Mouse (Mus musculus) ovary, postnatal 10 days (tissue): ENCODE results near the gene Map3k12.

Source experiments
- DNase-seq: peaks from one replicate; pipeline ENCODE4 v3.0.0; 2022; ENCODE audit warnings: low spot score

Gene Map3k12

GRCm38 (mm10) chr15:102516728-102517404 lies at the start of gene Map3k12:
Map3k12 (minus strand) TSS chr15:102517064.
- peak; percentile 66 for DNase-seq

- DNase-seq = no peak
These were observed 46.8 kb upstream of the Map3k12 start for GRCm38 (mm10) chr15:102563681-102564080.

GRCm38 (mm10) chr15:102563061-102563460 lies 46.2 kb upstream of the Map3k12 start:
- no peak for DNase-seq

- no peak for DNase-seq
These were observed 45.6 kb upstream of the Map3k12 start for GRCm38 (mm10) chr15:102562491-102562890.

- no peak for DNase-seq
These were observed 40.7 kb upstream of the Map3k12 start for GRCm38 (mm10) chr15:102557580-102557979.

- no peak for DNase-seq
These were observed 38.7 kb upstream of the Map3k12 start for GRCm38 (mm10) chr15:102555581-102555980.

GRCm38 (mm10) chr15:102552599-102552998 lies 35.7 kb upstream of the Map3k12 start:
- DNase-seq = no peak

GRCm38 (mm10) chr15:102547478-102547877 lies 30.6 kb upstream of the Map3k12 start:
- no peak for DNase-seq

GRCm38 (mm10) chr15:102546677-102547427 lies 30.0 kb upstream of the Map3k12 start:
- no peak for DNase-seq

GRCm38 (mm10) chr15:102546246-102546645 lies 29.4 kb upstream of the Map3k12 start:
- DNase-seq = no peak

- no peak for DNase-seq
These were observed 27.9 kb upstream of the Map3k12 start for GRCm38 (mm10) chr15:102544801-102545200.

- no peak for DNase-seq
These were observed 17.1 kb upstream of the Map3k12 start for GRCm38 (mm10) chr15:102533926-102534325.

GRCm38 (mm10) chr15:102532106-102532900 lies 15.4 kb upstream of the Map3k12 start:
- no peak for DNase-seq

- no peak for DNase-seq
These were observed 14.7 kb upstream of the Map3k12 start for GRCm38 (mm10) chr15:102531586-102531985.

GRCm38 (mm10) chr15:102530566-102530965 lies 13.7 kb upstream of the Map3k12 start:
- no peak for DNase-seq

- DNase-seq = no peak
These were observed 11.5 kb upstream of the Map3k12 start for GRCm38 (mm10) chr15:102528396-102528795.

- no peak for DNase-seq
These were observed 11.1 kb upstream of the Map3k12 start for GRCm38 (mm10) chr15:102527936-102528335.

- DNase-seq = no peak
These were observed 9.5 kb upstream of the Map3k12 start for GRCm38 (mm10) chr15:102526111-102527002.

GRCm38 (mm10) chr15:102524892-102525485 lies 8.1 kb upstream of the Map3k12 start, which contains the start of gene Npff:
Npff (minus strand) TSS chr15:102524942.
- DNase-seq = no peak

GRCm38 (mm10) chr15:102521480-102521879 lies 4.6 kb upstream of the Map3k12 start:
- DNase-seq = no peak

GRCm38 (mm10) chr15:102520416-102520815 lies 3.6 kb upstream of the Map3k12 start:
- no peak for DNase-seq
